Mouse (Mus musculus): ENCODE measurements around the gene 2310011J03Rik.

DNA sequence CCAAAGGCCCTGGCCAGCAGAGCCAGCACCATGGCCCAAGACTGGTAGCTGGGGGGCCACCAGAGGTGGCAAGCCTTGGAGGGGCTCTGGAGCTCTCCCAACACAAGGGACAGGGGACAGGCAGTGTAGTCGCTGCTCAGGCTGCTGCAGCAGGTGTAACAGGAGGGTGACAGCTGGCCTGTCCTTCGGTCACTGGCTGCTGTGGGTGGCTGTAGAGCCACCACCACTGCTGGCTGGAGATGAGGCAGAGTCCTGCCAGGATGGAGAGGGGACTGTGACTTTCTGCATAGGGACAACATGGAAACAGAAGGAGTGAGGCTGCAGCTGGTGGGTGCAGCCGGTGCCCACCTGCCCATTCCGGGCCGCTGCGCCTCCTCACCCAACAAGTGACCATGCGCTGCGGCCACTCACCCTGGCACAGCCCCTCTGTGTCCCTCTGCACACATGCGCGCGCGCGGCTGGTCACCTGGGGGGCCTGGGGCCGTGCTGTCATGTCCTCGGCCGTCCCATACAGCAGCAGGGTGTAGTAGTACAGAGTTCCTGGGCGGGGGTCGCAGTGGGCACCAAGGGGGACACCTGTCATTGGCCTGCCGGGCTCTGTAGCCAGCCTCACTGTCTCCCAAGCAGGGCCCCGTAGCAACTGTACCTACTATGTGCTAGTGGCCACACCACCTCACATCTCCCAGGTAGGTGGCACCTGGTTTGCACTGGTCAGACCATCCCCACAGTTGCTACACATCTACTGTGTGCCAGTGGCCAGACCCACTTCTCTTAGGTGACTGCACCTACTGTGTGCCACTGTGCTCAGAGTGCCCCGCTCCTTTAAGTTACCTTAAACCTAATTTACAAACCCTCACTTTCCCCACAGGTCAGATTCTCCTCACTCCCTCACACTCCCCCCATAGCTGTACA is 1.6 kb upstream of the 2310011J03Rik start:
- TF ChIP-seq CTCF (IDR thresholded peaks at IDR 0.05; ENCODE audit: low read depth, low read length): no peak
- TF ChIP-seq POLR2A (IDR thresholded peaks at IDR 0.05; ENCODE audit: extremely low read depth, insufficient read depth, low read length): no peak

Data from liver, adult 2 months (tissue).